Mouse (Mus musculus) CH12.LX (cell line): ENCODE results near the gene C2cd3.

Experiments used
- BHLHE40 ChIP-seq: IDR thresholded peaks from 2 replicates; pipeline ENCODE4 v1.6.1; 2011; ENCODE audit warnings: mild to moderate bottlenecking, low read depth, low read length, improper control_type of control experiment
- CTCF ChIP-seq, 2 experiments: IDR thresholded peaks in 1 of 2; conservative IDR thresholded peaks in 1 of 2; 2 replicates each; pipeline ENCODE4 v1.5.1; 2011 to 2012; ENCODE audit warnings: low read depth in 2 of 2, low read length in 2 of 2, improper control_type of control experiment in 1 of 2, inconsistent platforms in 1 of 2, mild to moderate bottlenecking in 1 of 2, moderate library complexity in 1 of 2
- MXI1 ChIP-seq: IDR thresholded peaks from 2 replicates; pipeline ENCODE4 v1.6.1; 2011; ENCODE audit warnings: mild to moderate bottlenecking, low read depth, low read length, improper control_type of control experiment
- POLR2AphosphoS2 ChIP-seq: IDR thresholded peaks from 2 replicates; pipeline ENCODE4 v1.6.1; 2011; ENCODE audit warnings: low read depth, low read length, improper control_type of control experiment
- USF1 ChIP-seq: IDR thresholded peaks from 2 replicates; pipeline ENCODE4 v1.6.1; 2014; ENCODE audit warnings: low read depth, mild to moderate bottlenecking, inconsistent platforms, low read length, improper control_type of control experiment

GRCm38 (mm10) chr7:100378257-100378656 is 6.2 kb downstream of the C2cd3 start:
- no peak for TF ChIP-seq CTCF (conservative IDR thresholded peaks at IDR 0.05 in 1 of 2, IDR thresholded peaks at IDR 0.05 in 1 of 2; ENCODE audit: low read depth in 2 of 2, low read length in 2 of 2)
- no peak for TF ChIP-seq MXI1
- TF ChIP-seq BHLHE40: no peak
- TF ChIP-seq POLR2AphosphoS2: no peak
- no peak for TF ChIP-seq USF1
